Mouse (Mus musculus): ENCODE results near the gene Slmap.

GRCm38 (mm10) chr14:26406746-26407145 is 128.0 kb downstream of the Slmap start:
- no peak for TF ChIP-seq POLR2A (IDR thresholded peaks at IDR 0.05; ENCODE audit: extremely low read depth, insufficient read depth, low read length)
- TF ChIP-seq CTCF (IDR thresholded peaks at IDR 0.05; ENCODE audit: low read depth, low read length) = no peak
